Comparison of ENCODE assay signal across 21 mouse cellular contexts in the genomic region with DNA sequence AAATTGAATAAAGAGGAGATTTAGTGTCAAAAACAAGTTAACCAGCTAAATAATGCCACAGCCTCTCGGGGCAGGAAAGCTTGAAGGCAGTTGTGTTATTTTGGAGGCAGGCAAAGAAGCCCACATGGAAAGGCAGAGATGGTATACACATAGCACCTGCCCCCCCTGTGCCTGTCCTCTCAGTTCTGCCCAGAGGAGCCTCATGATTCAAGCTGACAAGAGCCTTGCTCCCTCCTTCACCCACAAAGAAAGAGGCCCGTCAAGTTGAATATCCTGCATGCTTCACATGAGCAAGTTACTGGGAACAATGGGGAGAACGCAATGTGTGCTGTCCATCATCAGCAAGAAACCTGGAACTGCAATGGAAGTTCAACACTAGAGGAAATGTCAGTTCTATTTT.
DNase-seq lines count a peak whose midpoint lies in the region; ATAC-seq and TF ChIP-seq lines count a peak whose summit lies in the region.
"Had no signal": no experiment of that assay in that cellular context is flagged by ENCODE, and none has a peak within 500 bp of the region (broad histone marks: within the 10 kb centered on the region; RNA-seq: fewer than 3 reads in every experiment).

No protein-coding gene starts in this region.

- H3K4me3 ChIP-seq in midbrain, embryonic 10.5 days, result no peak overlapping the region
- H3K4me3 ChIP-seq in midbrain, embryonic 14.5 days (replicated peaks; ENCODE audit: low read depth, low read length), result no peak overlapping the region
- H3K4me3 ChIP-seq in intestine, embryonic 15.5 days (replicated peaks), result no peak overlapping the region
- H3K4me3 ChIP-seq: embryonic facial prominence, embryonic 13.5 days; forebrain, embryonic 13.5 days; gastrocnemius, adult 2 months; heart, embryonic 13.5 days had no signal

- peak; percentile 15 for DNase-seq in midbrain, embryonic 10.5 days (ENCODE audit: low spot score)
- DNase-seq in midbrain, embryonic 14.5 days, result no peak
- peak; percentile 8 for DNase-seq in brain, embryonic 14.5 days (ENCODE audit: low read depth)
- DNase-seq in embryo, embryonic 10.5 days (ENCODE audit: low spot score), result peak; percentile 27
- DNase-seq in retina, embryonic 14.5 days (ENCODE audit: low spot score), result peak; percentile 74
- DNase-seq in cerebellum, postnatal 4 days (ENCODE audit: low spot score in 2 of 2), result no peak
- DNase-seq: adrenal gland, adult 8-10 months; adrenal gland, postnatal 36 days; cerebellum, adult 11 months; cerebellum, adult 8-10 months; cerebellum, postnatal 14 days; forebrain, postnatal 0 days; gastrocnemius, adult 2 months; gastrocnemius, postnatal 25 days; heart, postnatal 36 days had no signal

- WGBS in midbrain, embryonic 10.5 days, result 54% methylated on average over 3 of the region's 3 CpGs
- WGBS in midbrain, embryonic 14.5 days, result 21% methylated on average over 3 of the region's 3 CpGs
- WGBS in intestine, embryonic 15.5 days, result 73% methylated on average over 3 of the region's 3 CpGs

- TF ChIP-seq CTCF in brain, embryonic 14.5 days (IDR thresholded peaks at IDR 0.05; ENCODE audit: borderline replicate concordance, extremely low read depth, insufficient read depth, insufficient read length), result no peak

- H3K27me3 ChIP-seq in midbrain, embryonic 10.5 days (ENCODE audit: low read depth, poor library complexity, severe bottlenecking), result no peaks in the 10 kb centered on the region
- H3K27me3 ChIP-seq in midbrain, embryonic 14.5 days (ENCODE audit: control insufficient read depth, insufficient read depth, low read length), result no peaks in the 10 kb centered on the region
- H3K27me3 ChIP-seq in intestine, embryonic 15.5 days (replicated peaks), result no peaks in the 10 kb centered on the region
- H3K27me3 ChIP-seq: embryonic facial prominence, embryonic 13.5 days; forebrain, embryonic 13.5 days; heart, embryonic 13.5 days had no signal

- no peak for ATAC-seq in midbrain, embryonic 14.5 days (ENCODE audit: low FRiP score, low TSS enrichment)
- ATAC-seq in intestine, embryonic 15.5 days, result no peak
- ATAC-seq: forebrain, embryonic 13.5 days; forebrain, postnatal 0 days; intestine, postnatal 0 days had no signal

- no peaks in the 10 kb centered on the region for H3K9me3 ChIP-seq in midbrain, embryonic 10.5 days (replicated peaks)
- no peaks in the 10 kb centered on the region for H3K9me3 ChIP-seq in midbrain, embryonic 14.5 days (ENCODE audit: control insufficient read depth, low read length)
- H3K9me3 ChIP-seq in intestine, embryonic 15.5 days, result no peaks in the 10 kb centered on the region
- H3K9me3 ChIP-seq: embryonic facial prominence, embryonic 13.5 days; forebrain, embryonic 13.5 days; heart, embryonic 13.5 days had no signal

- peaks cover 4% of the 10 kb centered on the region for H3K4me1 ChIP-seq in midbrain, embryonic 10.5 days
- H3K4me1 ChIP-seq in midbrain, embryonic 14.5 days (ENCODE audit: control insufficient read depth, insufficient read depth, low read length), result no peaks in the 10 kb centered on the region
- H3K4me1 ChIP-seq in intestine, embryonic 15.5 days (replicated peaks), result no peaks in the 10 kb centered on the region
- H3K4me1 ChIP-seq: embryonic facial prominence, embryonic 13.5 days; forebrain, embryonic 13.5 days; heart, embryonic 13.5 days had no signal

- no peak overlapping the region for H3K9ac ChIP-seq in midbrain, embryonic 14.5 days (replicated peaks; ENCODE audit: low read length)
- no peak overlapping the region for H3K9ac ChIP-seq in intestine, embryonic 15.5 days
- H3K9ac ChIP-seq: embryonic facial prominence, embryonic 13.5 days; forebrain, embryonic 13.5 days; forebrain, postnatal 0 days; heart, embryonic 13.5 days; hindbrain, embryonic 14.5 days had no signal

- peak overlapping the region; percentile 63; the same call in 1 of the 2 replicates for H3K27ac ChIP-seq in midbrain, embryonic 10.5 days (replicated peaks)
- no peak overlapping the region for H3K27ac ChIP-seq in midbrain, embryonic 14.5 days (replicated peaks; ENCODE audit: low read depth, low read length)
- no peak overlapping the region for H3K27ac ChIP-seq in intestine, embryonic 15.5 days
- H3K27ac ChIP-seq: embryonic facial prominence, embryonic 13.5 days; forebrain, embryonic 13.5 days; gastrocnemius, adult 2 months; heart, embryonic 13.5 days; hindbrain, embryonic 14.5 days had no signal

- no peaks in the 10 kb centered on the region for H3K36me3 ChIP-seq in midbrain, embryonic 10.5 days
- no peaks in the 10 kb centered on the region for H3K36me3 ChIP-seq in midbrain, embryonic 14.5 days (ENCODE audit: control insufficient read depth, insufficient read depth, low read length)
- no peaks in the 10 kb centered on the region for H3K36me3 ChIP-seq in intestine, embryonic 15.5 days
- H3K36me3 ChIP-seq: embryonic facial prominence, embryonic 13.5 days; heart, embryonic 13.5 days had no signal

- no peak overlapping the region for H3K4me2 ChIP-seq in midbrain, embryonic 14.5 days (ENCODE audit: low read length)
- no peak overlapping the region for H3K4me2 ChIP-seq in intestine, embryonic 15.5 days (replicated peaks)
- H3K4me2 ChIP-seq: embryonic facial prominence, embryonic 13.5 days; forebrain, embryonic 13.5 days; heart, embryonic 13.5 days; hindbrain, embryonic 14.5 days had no signal

- no peak for TF ChIP-seq POLR2A in brain, embryonic 14.5 days (IDR thresholded peaks at IDR 0.05; ENCODE audit: borderline replicate concordance, extremely low read depth, insufficient read depth, insufficient read length, poor library complexity, severe bottlenecking)

Comparison
In these comparisons a context has a peak if more than half of its experiments do, and no peak if none do; other contexts are left out.
1. DNase-seq: peak in midbrain, embryonic 10.5 days (single experiment), brain, embryonic 14.5 days (single experiment), embryo, embryonic 10.5 days (single experiment) and retina, embryonic 14.5 days (single experiment); none in midbrain, embryonic 14.5 days (single experiment) and cerebellum, postnatal 4 days (0 of 2).